20 mouse cellular contexts compared by ENCODE assay signal in the genomic region with DNA sequence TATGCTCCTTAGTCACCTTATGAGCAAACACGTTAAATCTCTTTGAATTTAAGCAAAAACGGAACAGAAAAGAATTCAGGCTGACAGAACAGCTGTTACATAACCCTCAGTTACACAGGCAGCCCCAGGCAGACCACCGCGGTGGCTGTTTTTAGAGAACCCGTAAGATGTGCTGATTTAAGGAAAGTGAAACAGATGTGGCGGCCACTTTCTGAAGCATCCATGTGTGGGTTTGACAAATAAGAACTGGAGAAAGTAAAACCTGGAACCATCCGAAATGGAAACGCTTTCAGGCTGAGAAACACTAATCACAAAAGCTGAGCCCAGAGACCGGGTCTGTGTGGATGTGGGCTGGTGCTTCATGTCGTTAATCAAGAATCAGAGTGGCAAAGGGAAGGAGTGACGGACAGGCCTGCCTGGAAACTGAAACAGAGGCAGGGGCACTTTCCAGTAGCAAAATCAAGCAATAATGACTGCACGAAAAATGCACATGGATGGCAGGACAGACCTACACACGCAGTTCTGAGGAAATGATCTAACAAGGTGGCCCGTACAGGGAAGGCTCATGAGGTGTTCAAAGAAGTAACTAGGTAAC.
DNase-seq lines count a peak whose midpoint lies in the region; ATAC-seq and TF ChIP-seq lines count a peak whose summit lies in the region.
"Had no signal": no experiment of that assay in that cellular context is flagged by ENCODE, and none has a peak within 500 bp of the region (broad histone marks: within the 10 kb centered on the region; RNA-seq: fewer than 3 reads in every experiment).

No protein-coding gene starts in this region.

- H3K9ac ChIP-seq in forebrain, embryonic 12.5 days = no peak overlapping the region
- no peak overlapping the region for H3K9ac ChIP-seq in forebrain, embryonic 13.5 days
- H3K9ac ChIP-seq: forebrain, postnatal 0 days; hindbrain, embryonic 13.5 days; intestine, embryonic 15.5 days; liver, embryonic 13.5 days; neural tube, embryonic 15.5 days had no signal

- 0 out of 2 replicates have a peak, but pooled peaks cover 2% of the 10 kb centered on the region for H3K4me1 ChIP-seq in forebrain, embryonic 12.5 days
- H3K4me1 ChIP-seq in forebrain, embryonic 13.5 days = peaks cover 5% of the 10 kb centered on the region
- peaks cover 7% of the 10 kb centered on the region for H3K4me1 ChIP-seq in cortical plate, adult 2 months (ENCODE audit: control insufficient read depth, insufficient read depth, low read length)
- H3K4me1 ChIP-seq: intestine, embryonic 15.5 days; liver, embryonic 13.5 days; neural tube, embryonic 15.5 days had no signal

- DNase-seq in A20 (ENCODE audit: low read depth, low spot score) = peak; percentile 83
- DNase-seq in cerebellum, adult 9-10 months = no peak
- no peak for DNase-seq in lung, postnatal 14 days
- DNase-seq: adrenal gland, postnatal 10 days; cerebellum, adult 8-10 months; forebrain, postnatal 0 days; gastrocnemius, postnatal 25 days; heart, postnatal 10 days; liver, embryonic 13.5 days; thymus, postnatal 36 days had no signal

- no peak for ATAC-seq in forebrain, embryonic 12.5 days (ENCODE audit: low FRiP score)
- ATAC-seq in forebrain, embryonic 13.5 days = no peak
- ATAC-seq in megakaryocyte, adult 5-6 weeks (ENCODE audit: poor library complexity, severe bottlenecking) = peak; percentile 81
- ATAC-seq in CD4-positive, CD25-positive, alpha-beta regulatory T cell, adult 4 months = no peak
- ATAC-seq: forebrain, postnatal 0 days; intestine, embryonic 15.5 days had no signal

- H3K36me3 ChIP-seq in forebrain, embryonic 12.5 days (replicated peaks) = peaks cover 37% of the 10 kb centered on the region
- peaks cover 42% of the 10 kb centered on the region for H3K36me3 ChIP-seq in forebrain, embryonic 13.5 days (ENCODE audit: poor library complexity, severe bottlenecking)

- H3K27me3 ChIP-seq in forebrain, embryonic 12.5 days = no peaks in the 10 kb centered on the region
- no peaks in the 10 kb centered on the region for H3K27me3 ChIP-seq in forebrain, embryonic 13.5 days
- H3K27me3 ChIP-seq: hindbrain, embryonic 13.5 days; intestine, embryonic 15.5 days; liver, embryonic 13.5 days; neural tube, embryonic 15.5 days had no signal

- peak overlapping the region; percentile 36; the same call in 1 of the 2 replicates for H3K27ac ChIP-seq in forebrain, embryonic 12.5 days
- no peak overlapping the region for H3K27ac ChIP-seq in forebrain, embryonic 13.5 days
- 0 out of 2 replicates have a peak overlapping the region, but pooled peaks have one; percentile 8 for H3K27ac ChIP-seq in cortical plate, adult 2 months (ENCODE audit: insufficient read depth, low read length)
- H3K27ac ChIP-seq: heart, embryonic 10.5 days; hindbrain, embryonic 13.5 days; intestine, embryonic 15.5 days; liver, embryonic 13.5 days; neural tube, embryonic 15.5 days had no signal

- H3K9me3 ChIP-seq in forebrain, embryonic 12.5 days = no peaks in the 10 kb centered on the region
- H3K9me3 ChIP-seq in forebrain, embryonic 13.5 days (replicated peaks) = no peaks in the 10 kb centered on the region
- H3K9me3 ChIP-seq: heart, embryonic 10.5 days; hindbrain, embryonic 13.5 days; intestine, embryonic 15.5 days; liver, embryonic 13.5 days; neural tube, embryonic 15.5 days had no signal

- TF ChIP-seq POLR2A in cortical plate, adult 2 months (IDR thresholded peaks at IDR 0.05; ENCODE audit: extremely low read depth, insufficient read depth, low read length) = no peak

- TF ChIP-seq CTCF in cortical plate, adult 2 months (IDR thresholded peaks at IDR 0.05; ENCODE audit: extremely low read depth, insufficient read depth, low read length) = no peak

- H3K4me2 ChIP-seq in forebrain, embryonic 12.5 days = no peak overlapping the region
- no peak overlapping the region for H3K4me2 ChIP-seq in forebrain, embryonic 13.5 days
- H3K4me2 ChIP-seq: hindbrain, embryonic 13.5 days; intestine, embryonic 15.5 days; liver, embryonic 13.5 days; neural tube, embryonic 15.5 days had no signal

- 75% methylated on average over 14 of the region's 14 CpGs for WGBS in forebrain, embryonic 12.5 days
- WGBS in forebrain, embryonic 13.5 days = 78% methylated on average over 14 of the region's 14 CpGs

- H3K4me3 ChIP-seq in forebrain, embryonic 12.5 days (replicated peaks) = no peak overlapping the region
- H3K4me3 ChIP-seq in forebrain, embryonic 13.5 days = no peak overlapping the region
- no peak overlapping the region for H3K4me3 ChIP-seq in cortical plate, adult 2 months (ENCODE audit: insufficient read depth, low read length)
- H3K4me3 ChIP-seq: heart, embryonic 10.5 days; hindbrain, embryonic 13.5 days; intestine, embryonic 15.5 days; liver, embryonic 13.5 days; myocyte; neural tube, embryonic 15.5 days had no signal
